Mouse (Mus musculus) forebrain, embryonic 15.5 days (tissue): Measurements from ENCODE around the gene Ntpcr. TPM values are rescaled to one million over a fixed set of nuclear protein-coding genes. Genes with fewer than 3 reads are reported as not detected.

ENCODE experiments used
- ATAC-seq: fragments of 200-750 bp; cut with Nextera tagmentation; replicated peaks from 2 replicates; pipeline ENCODE4 v1.8.0; 2017; ENCODE audit warnings: mild to moderate bottlenecking, moderate TSS enrichment, moderate library complexity
- H3K27ac ChIP-seq: fragments of 300-500 bp; sonication (generic); replicated peaks from 2 replicates; pipeline ENCODE4 v1.5.1; 2015; ENCODE audit warnings: mild to moderate bottlenecking, inconsistent platforms
- H3K27me3 ChIP-seq: fragments of 300-500 bp; sonication (generic); 2 replicates; pipeline ENCODE4 v1.6.1; 2015; ENCODE audit warnings: inconsistent platforms
- H3K36me3 ChIP-seq: fragments of 300-500 bp; sonication (generic); 2 replicates; pipeline ENCODE4 v1.6.1; 2015; ENCODE audit warnings: mild to moderate bottlenecking, inconsistent platforms
- H3K4me1 ChIP-seq: fragments of 300-500 bp; sonication (generic); 2 replicates; pipeline ENCODE4 v1.6.1; 2015; ENCODE audit warnings: inconsistent platforms
- H3K4me2 ChIP-seq: fragments of 300-500 bp; sonication (generic); replicated peaks from 2 replicates; pipeline ENCODE4 v1.6.1; 2015; ENCODE audit warnings: mild to moderate bottlenecking, inconsistent platforms
- H3K4me3 ChIP-seq: fragments of 300-500 bp; sonication (generic); 2 replicates; pipeline ENCODE4 v1.5.1; 2015; ENCODE audit warnings: mild to moderate bottlenecking, inconsistent platforms
- H3K9ac ChIP-seq: fragments of 300-500 bp; sonication (generic); replicated peaks from 2 replicates; pipeline ENCODE4 v1.6.1; 2015; ENCODE audit warnings: mild to moderate bottlenecking, inconsistent platforms
- H3K9me3 ChIP-seq: fragments of 300-500 bp; sonication (generic); 2 replicates; pipeline ENCODE4 v1.6.1; 2016; ENCODE audit warnings: inconsistent platforms
- WGBS: fragments of 180-500 bp; shearing (Covaris S2); methylation state at CpG from one replicate; pipeline ENCODE4 v1.1.7; 2015; ENCODE audit warnings: mixed read lengths; 5-methylcytosine and 5-hydroxymethylcytosine counted together
- polyA plus RNA-seq: library from polyadenylated mRNA; unstranded; fragments of >200 nt; fragmentation: Nextera tagmentation; extraction: Ambion mirVana; gene quantifications from 2 replicates; pipeline ENCODE4 v1.2.1, GENCODE M21; 2015

The Ntpcr gene
- polyA plus RNA-seq, 1 experiment from 2014 or later, result 28.0 TPM

- H3K27ac ChIP-seq, result no peak overlapping the region
- WGBS, result 89% methylated on average over 8 of the region's 8 CpGs
- ATAC-seq, result no peak
- no peak overlapping the region for H3K9ac ChIP-seq
- H3K4me1 ChIP-seq, result no peaks in the 10 kb centered on the region
- H3K9me3 ChIP-seq, result no peaks in the 10 kb centered on the region
- H3K36me3 ChIP-seq, result no peaks in the 10 kb centered on the region
- H3K4me3 ChIP-seq, result no peak overlapping the region
- H3K4me2 ChIP-seq, result no peak overlapping the region
- H3K27me3 ChIP-seq, result no peaks in the 10 kb centered on the region
Measured at GRCm38 (mm10) chr8:125779656-125780055, 49.9 kb downstream of the Ntpcr start.

GRCm38 (mm10) chr8:125782161-125782560 lies 52.4 kb downstream of the Ntpcr start:
- H3K9me3 ChIP-seq, result no peaks in the 10 kb centered on the region
- H3K4me3 ChIP-seq, result no peak overlapping the region
- no peaks in the 10 kb centered on the region for H3K27me3 ChIP-seq
- H3K27ac ChIP-seq, result no peak overlapping the region
- H3K9ac ChIP-seq, result no peak overlapping the region
- WGBS, result 71% methylated on average over 3 of the region's 3 CpGs
- no peak overlapping the region for H3K4me2 ChIP-seq
- H3K4me1 ChIP-seq, result peaks cover 6% of the 10 kb centered on the region
- no peaks in the 10 kb centered on the region for H3K36me3 ChIP-seq
- ATAC-seq, result no peak

- Histone ChIP-seq H3K27me3 (no peaks in the 10 kb centered on the region), H3K27ac (peak overlapping the region; percentile 5; the same call in 1 of the 2 replicates), H3K4me3 (no peak overlapping the region), H3K4me1 (peaks cover 11% of the 10 kb centered on the region), H3K4me2 (no peak overlapping the region), H3K36me3 (no peaks in the 10 kb centered on the region), H3K9ac (no peak overlapping the region), H3K9me3 (no peaks in the 10 kb centered on the region)
- WGBS, result 59% methylated on average over 7 of the region's 7 CpGs
- ATAC-seq, result no peak
Measured at GRCm38 (mm10) chr8:125786886-125787285, 57.1 kb downstream of the Ntpcr start.

- Histone ChIP-seq H3K4me3 (no peak overlapping the region), H3K9ac (no peak overlapping the region), H3K4me2 (no peak overlapping the region), H3K27me3 (no peaks in the 10 kb centered on the region), H3K36me3 (no peaks in the 10 kb centered on the region), H3K9me3 (no peaks in the 10 kb centered on the region), H3K27ac (no peak overlapping the region), H3K4me1 (no peaks in the 10 kb centered on the region)
- 80% methylated on average over 9 of the region's 9 CpGs for WGBS
- ATAC-seq, result no peak
Measured at GRCm38 (mm10) chr8:125792816-125793455, 63.2 kb downstream of the Ntpcr start.

- no peaks in the 10 kb centered on the region for H3K4me1 ChIP-seq
- WGBS, result 92% methylated on average over 2 of the region's 2 CpGs
- no peaks in the 10 kb centered on the region for H3K27me3 ChIP-seq
- no peaks in the 10 kb centered on the region for H3K9me3 ChIP-seq
- H3K27ac ChIP-seq, result no peak overlapping the region
- no peak overlapping the region for H3K9ac ChIP-seq
- no peak overlapping the region for H3K4me3 ChIP-seq
- no peak for ATAC-seq
- no peaks in the 10 kb centered on the region for H3K36me3 ChIP-seq
- H3K4me2 ChIP-seq, result no peak overlapping the region
Measured at GRCm38 (mm10) chr8:125795341-125795740, 65.6 kb downstream of the Ntpcr start.

- Histone ChIP-seq H3K4me2 (no peak overlapping the region), H3K36me3 (peaks cover 5% of the 10 kb centered on the region; the same call in 1 of the 2 replicates), H3K27ac (no peak overlapping the region), H3K27me3 (no peaks in the 10 kb centered on the region), H3K9ac (no peak overlapping the region), H3K9me3 (no peaks in the 10 kb centered on the region), H3K4me1 (no peaks in the 10 kb centered on the region), H3K4me3 (no peak overlapping the region)
- ATAC-seq, result no peak
- 91% methylated on average over 2 of the region's 2 CpGs for WGBS
Measured at GRCm38 (mm10) chr8:125796970-125797369, 67.2 kb downstream of the Ntpcr start.

Other genes starting within 250 kb of the Ntpcr start
- gene Sipa1l2, start 160.2 kb upstream of the Ntpcr start, polyA plus RNA-seq, result 32.0 and 37.1 TPM in 2 replicates
- gene Map10, start 60.1 kb upstream of the Ntpcr start, polyA plus RNA-seq, result 10.3 and 11.5 TPM in 2 replicates
- 3.8 and 4.2 TPM in 2 replicates for gene Pcnx2, start 168.4 kb downstream of the Ntpcr start, polyA plus RNA-seq
- 0.20 and 0.50 TPM in 2 replicates for gene Map3k21, start 180.5 kb downstream of the Ntpcr start, polyA plus RNA-seq